Mouse (Mus musculus) cerebellum, postnatal 25 days (tissue): ENCODE results near the gene Prss27.
A peak's percentile ranks its signal among the peaks of the same experiment; 100 is the strongest.

Experiments used
- DNase-seq, 2 experiments: peaks; one replicate each; pipeline ENCODE4 v3.0.0; 2021; ENCODE audit warnings: mixed read lengths in 2 of 2

Gene Prss27

GRCm38 (mm10) chr17:24037844-24038243, at the start of gene Prss27:
TSS of gene Prss27 (plus strand) at chr17:24038144.
- DNase-seq = no peak

GRCm38 (mm10) chr17:23989802-23990201, 48.1 kb upstream of the Prss27 start:
- DNase-seq = no peak

- no peak for DNase-seq
These were observed 45.0 kb upstream of the Prss27 start for GRCm38 (mm10) chr17:23992789-23993553.

- peak; percentile 90 to 95 for DNase-seq
These were observed 44.1 kb upstream of the Prss27 start for GRCm38 (mm10) chr17:23993559-23994428.

GRCm38 (mm10) chr17:23994667-23995066, 43.3 kb upstream of the Prss27 start:
- DNase-seq = no peak

- DNase-seq = no peak
These were observed 42.5 kb upstream of the Prss27 start for GRCm38 (mm10) chr17:23995421-23995820.

DNA sequence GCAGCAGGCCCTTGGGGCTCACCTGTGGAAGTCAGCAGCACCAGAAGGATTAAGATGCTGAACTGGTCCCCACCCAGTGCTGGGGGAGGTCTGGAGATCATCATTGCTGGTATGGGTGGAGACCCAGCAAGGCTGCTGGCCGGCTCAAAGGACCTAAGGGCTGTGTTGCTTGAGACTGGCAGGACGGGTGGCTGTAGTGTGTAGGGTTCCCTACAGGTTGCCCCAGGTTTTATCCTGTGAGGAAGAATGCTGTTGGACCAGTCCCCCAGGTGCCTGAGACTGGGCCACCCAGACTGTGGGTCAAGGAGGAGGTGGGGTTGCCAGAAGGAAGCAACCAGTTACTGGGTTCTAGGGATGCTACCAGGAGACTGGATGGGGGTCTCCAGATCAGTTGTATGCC, 40.0 kb upstream of the Prss27 start, which contains the start of gene Prss22:
Prss22 (minus strand) TSS at position 200 of the 400 bp plus-strand sequence.
- no peak for DNase-seq

DNA sequence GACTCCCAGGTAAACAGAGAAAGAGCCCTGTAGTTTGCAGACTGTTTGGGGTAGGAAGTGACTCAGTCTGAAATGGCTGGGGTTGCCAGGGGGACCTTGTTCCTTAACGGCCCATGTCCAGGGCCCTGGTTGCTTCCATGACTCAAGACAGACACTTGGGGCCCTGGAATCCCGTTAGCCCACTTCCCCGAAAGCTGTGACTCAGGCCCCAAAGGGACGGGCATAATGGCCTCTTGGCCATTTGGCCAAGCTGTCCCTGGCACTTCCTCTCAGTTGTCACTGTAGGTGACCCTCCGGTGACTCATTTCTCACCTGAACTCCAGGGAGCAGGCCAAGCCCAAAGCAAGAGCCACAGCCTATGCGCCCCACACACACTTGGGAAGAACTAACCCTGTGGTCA, 39.6 kb upstream of the Prss27 start:
- DNase-seq = peak in 1 of 2 experiments; percentile 31

DNA sequence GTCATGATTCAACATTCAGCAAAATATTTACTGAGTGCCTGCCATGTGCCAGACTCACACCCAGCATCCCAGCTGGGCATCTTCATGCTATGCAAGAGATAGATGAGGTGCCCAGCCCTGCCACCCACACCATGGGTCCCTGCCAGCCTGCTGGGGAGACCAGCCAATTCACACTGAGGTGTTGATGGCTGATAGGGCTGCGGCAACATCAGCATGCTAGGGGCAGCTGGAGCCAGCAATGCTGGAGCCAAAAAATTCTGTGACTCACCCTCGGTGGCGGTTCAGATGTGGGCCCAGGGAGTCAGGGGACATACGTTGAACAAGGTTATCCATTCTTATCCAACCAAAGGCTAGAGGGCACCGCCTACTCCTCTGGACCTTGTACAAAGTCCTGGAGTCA, 37.5 kb upstream of the Prss27 start:
- DNase-seq = peak in 1 of 2 experiments; percentile 43

DNA sequence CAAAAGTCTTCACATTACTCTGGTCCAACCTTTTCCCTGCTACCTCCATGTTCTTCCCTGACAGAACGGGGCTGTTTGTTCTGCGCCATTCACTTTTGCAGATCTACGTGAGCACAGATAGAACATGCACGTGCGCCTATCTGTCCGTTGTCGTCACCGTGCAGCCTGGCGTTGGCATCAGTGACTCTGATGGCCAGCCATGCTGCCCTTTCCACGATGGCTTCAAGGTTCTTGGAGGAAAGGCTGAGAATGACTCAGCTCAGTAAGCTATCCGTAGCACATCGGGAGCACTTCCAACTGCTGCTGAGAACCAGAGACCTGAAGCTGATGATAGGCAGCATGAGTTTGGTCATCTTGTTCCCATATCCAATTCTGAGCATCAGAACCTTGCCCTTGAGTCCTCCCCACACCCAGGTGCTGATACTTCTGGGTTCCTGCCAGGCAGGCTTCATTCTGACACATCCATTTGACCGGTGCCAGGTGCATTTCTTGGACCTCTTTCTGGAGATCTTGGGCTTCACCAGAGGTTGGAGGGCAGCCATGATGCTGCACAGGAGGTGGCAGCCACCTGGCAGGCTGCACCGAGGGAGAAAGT, 33.8 kb upstream of the Prss27 start:
- peak; percentile 54 to 73 for DNase-seq

DNA sequence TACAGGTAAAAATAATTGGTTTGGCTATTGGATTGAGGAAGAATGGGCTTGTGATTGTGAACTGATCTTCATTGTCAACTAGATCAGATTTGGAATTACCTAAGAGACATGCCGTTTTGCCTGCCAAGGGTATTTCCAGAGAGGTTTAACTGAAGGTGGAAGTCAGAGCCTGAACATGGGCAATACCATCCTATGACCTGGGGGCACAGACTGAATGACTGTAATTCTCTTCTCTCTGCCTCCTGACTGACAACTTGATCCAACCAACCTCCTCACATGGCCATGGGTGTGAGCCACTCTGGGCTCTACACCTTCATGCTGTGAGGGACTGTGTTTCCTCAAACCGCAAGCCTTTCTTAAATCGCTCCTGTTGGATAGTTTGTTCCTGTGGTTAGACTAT, 32.9 kb upstream of the Prss27 start:
- DNase-seq = no peak

DNA sequence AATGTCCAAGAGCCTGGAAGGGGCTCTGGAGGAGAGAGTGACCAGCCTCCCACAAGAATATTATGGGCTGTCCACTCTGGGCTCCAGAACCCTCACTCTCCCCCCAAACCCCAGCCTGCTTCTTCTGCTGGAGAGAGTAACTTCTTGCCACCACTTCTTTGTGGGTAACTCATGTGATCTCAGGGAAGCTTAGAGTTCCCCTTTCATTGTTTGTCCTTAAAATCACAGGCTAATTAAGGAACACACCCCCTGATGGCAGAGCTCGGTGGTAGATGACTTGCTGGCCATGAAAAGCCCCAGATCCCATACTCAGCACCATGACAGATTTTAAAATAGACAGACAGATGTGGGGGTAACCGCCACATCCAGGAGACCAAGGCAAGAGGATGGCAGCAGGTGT, 31.0 kb upstream of the Prss27 start:
- no peak for DNase-seq

- DNase-seq = no peak
These were observed 30.6 kb upstream of the Prss27 start for GRCm38 (mm10) chr17:24007391-24007790.

DNA sequence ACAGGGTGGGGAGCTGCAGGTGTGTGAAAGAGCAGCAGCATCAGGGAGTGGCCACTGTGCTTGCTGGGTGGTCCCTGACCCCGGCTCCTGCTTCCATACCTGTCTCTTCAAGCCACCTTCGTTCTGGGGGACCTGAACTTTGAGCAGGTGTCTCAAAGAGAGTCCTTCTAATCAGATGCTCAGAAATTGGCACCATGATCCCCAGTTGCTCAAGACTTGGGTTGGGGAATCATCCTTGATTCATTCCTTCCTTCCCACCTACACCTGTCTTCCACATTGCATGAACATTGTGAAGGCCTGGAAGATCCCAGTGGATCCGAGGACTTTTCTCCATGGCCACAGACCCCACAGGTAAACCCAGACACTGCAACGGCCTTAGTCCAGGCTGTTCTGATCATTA, 29.8 kb upstream of the Prss27 start:
- no peak for DNase-seq

DNA sequence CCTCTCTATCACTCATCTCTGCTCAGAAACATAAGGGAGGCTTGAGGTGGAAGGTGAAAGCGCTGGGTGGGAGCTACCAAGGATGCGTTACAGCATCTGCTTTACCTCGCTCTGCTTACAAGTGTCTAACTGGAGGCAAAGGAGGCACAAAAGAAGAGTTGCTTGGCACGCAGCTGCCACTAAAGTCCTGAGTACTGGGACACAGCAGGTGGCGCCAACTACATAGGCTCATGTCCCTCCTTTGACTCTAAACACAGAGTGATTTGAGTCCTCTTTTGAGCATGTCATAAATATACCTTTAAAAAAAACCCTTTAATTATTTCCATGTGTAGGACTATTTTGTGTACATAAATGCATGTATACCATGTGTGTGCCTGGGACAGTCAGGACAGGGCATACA, 28.3 kb upstream of the Prss27 start:
- no peak for DNase-seq

- no peak for DNase-seq
These were observed 25.0 kb upstream of the Prss27 start for GRCm38 (mm10) chr17:24012921-24013320.

DNA sequence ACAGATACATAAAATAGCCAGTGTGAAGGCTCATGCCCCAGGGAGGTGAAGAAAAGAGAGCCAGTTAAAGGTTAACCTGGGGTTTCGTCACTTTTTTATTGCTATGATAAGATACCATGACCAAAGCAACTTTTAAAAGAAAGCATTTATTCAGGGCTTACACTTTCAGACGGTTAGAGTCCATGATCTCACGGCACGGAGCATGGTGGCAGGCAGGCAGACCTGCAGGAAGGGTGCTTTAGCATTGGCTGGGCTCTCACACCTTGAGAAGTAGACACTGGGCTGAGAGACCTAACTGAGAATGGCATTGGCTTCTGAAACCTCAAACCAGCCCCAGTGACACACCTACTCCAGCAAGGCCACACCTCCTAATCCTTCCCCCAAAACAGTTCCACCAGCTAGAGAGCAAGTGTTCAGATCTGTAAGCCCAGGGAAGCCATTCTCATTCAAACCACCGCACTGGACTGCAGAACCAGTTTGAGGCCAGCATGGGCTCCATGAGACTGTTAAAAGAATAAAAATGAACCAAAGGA, 23.4 kb upstream of the Prss27 start:
- DNase-seq = no peak

DNA sequence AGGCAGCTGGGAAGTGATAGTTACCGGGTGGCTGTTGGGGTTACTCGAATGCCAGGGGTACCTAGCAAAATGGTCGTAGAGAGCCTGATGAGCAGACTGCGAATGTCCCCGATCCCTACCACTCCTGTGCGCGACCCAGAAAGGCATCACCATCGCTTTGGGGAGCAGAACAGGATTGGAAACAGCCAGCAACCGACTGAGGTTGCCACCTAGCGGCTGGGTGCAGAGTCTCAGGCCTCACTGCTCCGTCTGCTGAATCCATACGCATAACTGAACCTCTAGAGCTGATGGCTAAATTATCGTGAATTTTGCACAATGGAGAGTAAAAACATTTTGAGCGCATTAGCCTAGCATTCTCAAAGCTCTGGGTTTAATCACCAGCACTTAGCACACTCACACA, 22.2 kb upstream of the Prss27 start:
- peak in 1 of 2 experiments; percentile 48 for DNase-seq

- no peak for DNase-seq
These were observed 17.2 kb upstream of the Prss27 start for GRCm38 (mm10) chr17:24020696-24021095.

- no peak for DNase-seq
These were observed 16.4 kb upstream of the Prss27 start for GRCm38 (mm10) chr17:24021375-24022199.

DNA sequence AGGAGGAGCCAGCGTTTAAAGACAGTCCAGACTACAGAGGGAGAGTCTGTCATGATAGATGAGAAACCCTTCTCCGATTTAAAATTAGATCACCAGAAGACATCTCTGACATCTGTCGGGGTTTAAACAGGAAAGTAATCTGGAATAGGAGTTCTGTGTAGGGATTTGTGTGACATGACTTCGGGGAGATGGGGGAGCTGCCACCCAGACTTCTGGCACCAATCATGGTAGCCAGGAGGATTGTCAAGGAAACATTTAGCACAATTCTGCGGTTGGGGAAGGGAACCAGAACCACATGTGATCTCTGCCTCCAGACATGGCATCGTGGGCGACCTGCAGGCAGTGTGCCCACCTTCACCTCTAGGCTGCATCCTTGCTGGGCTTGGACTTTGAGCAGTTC, 8.5 kb upstream of the Prss27 start:
- DNase-seq = no peak

- no peak for DNase-seq
These were observed 7.4 kb upstream of the Prss27 start for GRCm38 (mm10) chr17:24030551-24030950.
